Mouse (Mus musculus) forebrain, embryonic 14.5 days (tissue): ENCODE measurements around the gene Tfec. TPM values are rescaled to one million over a fixed set of nuclear protein-coding genes. Genes with fewer than 3 reads are reported as not detected.

ENCODE experiments used
- ATAC-seq: fragments of 200-750 bp; cut with Nextera tagmentation; 2 replicates; pipeline ENCODE4 v1.8.0; 2017; ENCODE audit warnings: mild to moderate bottlenecking, moderate library complexity
- DNase-seq: peaks from one replicate; pipeline ENCODE4 v3.0.0-alpha.2; 2015; ENCODE audit warnings: low spot score
- H3K27ac ChIP-seq: fragments of 300-500 bp; sonication (generic); 2 replicates; pipeline ENCODE4 v1.5.1; 2014; ENCODE audit warnings: low read depth, mild to moderate bottlenecking, control low read depth, low read length, moderate library complexity
- H3K27me3 ChIP-seq: fragments of 300-500 bp; sonication (generic); replicated peaks from 2 replicates; pipeline ENCODE4 v1.6.1; 2014; ENCODE audit warnings: low read length, control low read depth, mixed read lengths; ENCODE audit not compliant: control insufficient read depth, insufficient read depth
- H3K36me3 ChIP-seq: fragments of 300-500 bp; sonication (generic); 2 replicates; pipeline ENCODE4 v1.6.1; 2014; ENCODE audit warnings: low read length, control low read depth; ENCODE audit not compliant: control insufficient read depth, insufficient read depth
- H3K4me1 ChIP-seq: fragments of 300-500 bp; sonication (generic); 2 replicates; pipeline ENCODE4 v1.6.1; 2014; ENCODE audit warnings: antibody characterized with exemption, low read length, control low read depth; ENCODE audit not compliant: control insufficient read depth, insufficient read depth
- H3K4me2 ChIP-seq: fragments of 300-500 bp; sonication (generic); 2 replicates; pipeline ENCODE4 v1.6.1; 2014; ENCODE audit warnings: mild to moderate bottlenecking, control low read depth, low read length
- H3K4me3 ChIP-seq: fragments of 300-500 bp; sonication (generic); 2 replicates; pipeline ENCODE4 v1.5.1; 2014; ENCODE audit warnings: low read depth, low read length, control low read depth
- H3K9ac ChIP-seq: fragments of 300-500 bp; sonication (generic); 2 replicates; pipeline ENCODE4 v1.6.1; 2014; ENCODE audit warnings: mild to moderate bottlenecking, low read length, control low read depth, moderate library complexity
- H3K9me3 ChIP-seq: fragments of 300-500 bp; sonication (generic); replicated peaks from 2 replicates; pipeline ENCODE4 v1.6.1; 2016; ENCODE audit warnings: low read length, control low read depth, mixed read lengths; ENCODE audit not compliant: control insufficient read depth
- whole genome bisulfite sequencing: fragments of 180-500 bp; shearing (Covaris S2); extraction: QIAGEN DNeasy Blood & Tissue Kit; methylation state at CpG from one replicate; pipeline ENCODE4 v1.1.7; 2014; 5-methylcytosine and 5-hydroxymethylcytosine counted together
- polyA plus RNA-seq: library from polyadenylated mRNA; unstranded; fragments of >200 nt; fragmentation: Nextera tagmentation; extraction: Ambion mirVana; gene quantifications from 2 replicates; pipeline ENCODE4 v1.2.1, GENCODE M21; 2014

Tfec gene
- polyA plus RNA-seq, 1 experiment from 2014 or later, result 0.28 TPM

GRCm38 (mm10) chr6:16870067-16870466, 28.2 kb downstream of the Tfec start:
- Histone ChIP-seq H3K4me3 (no peak overlapping the region), H3K27me3 (no peaks in the 10 kb centered on the region), H3K9me3 (no peaks in the 10 kb centered on the region), H3K27ac (no peak overlapping the region), H3K9ac (no peak overlapping the region), H3K36me3 (no peaks in the 10 kb centered on the region), H3K4me2 (no peak overlapping the region), H3K4me1 (no peaks in the 10 kb centered on the region)
- whole genome bisulfite sequencing, result 54% methylated on average over 2 of the region's 2 CpGs
- DNase-seq (no peak), ATAC-seq (no peak)

GRCm38 (mm10) chr6:16868314-16868713, 29.9 kb downstream of the Tfec start:
- ATAC-seq (peak; percentile 80), DNase-seq (peak; percentile 59)
- 53% methylated on average over 2 of the region's 2 CpGs for WGBS
- H3K9me3 ChIP-seq, result no peaks in the 10 kb centered on the region
- no peak overlapping the region for H3K4me3 ChIP-seq
- H3K36me3 ChIP-seq, result no peaks in the 10 kb centered on the region
- H3K27me3 ChIP-seq, result no peaks in the 10 kb centered on the region
- H3K27ac ChIP-seq, result no peak overlapping the region
- no peaks in the 10 kb centered on the region for H3K4me1 ChIP-seq
- no peak overlapping the region for H3K4me2 ChIP-seq
- no peak overlapping the region for H3K9ac ChIP-seq

GRCm38 (mm10) chr6:16862753-16863508, 35.3 kb downstream of the Tfec start:
- no peak overlapping the region for H3K9ac ChIP-seq
- ATAC-seq (no peak), DNase-seq (no peak)
- H3K9me3 ChIP-seq, result no peaks in the 10 kb centered on the region
- no peak overlapping the region for H3K4me3 ChIP-seq
- H3K4me2 ChIP-seq, result no peak overlapping the region
- 93% methylated on average over 6 of the region's 6 CpGs for WGBS
- H3K27me3 ChIP-seq, result no peaks in the 10 kb centered on the region
- H3K36me3 ChIP-seq, result no peaks in the 10 kb centered on the region
- H3K27ac ChIP-seq, result no peak overlapping the region
- H3K4me1 ChIP-seq, result no peaks in the 10 kb centered on the region

- ATAC-seq (no peak), DNase-seq (no peak)
- H3K9me3 ChIP-seq, result no peaks in the 10 kb centered on the region
- no peaks in the 10 kb centered on the region for H3K4me1 ChIP-seq
- no peaks in the 10 kb centered on the region for H3K27me3 ChIP-seq
- WGBS, result 82% methylated on average over 3 of the region's 3 CpGs
- H3K4me2 ChIP-seq, result no peak overlapping the region
- no peak overlapping the region for H3K9ac ChIP-seq
- H3K4me3 ChIP-seq, result no peak overlapping the region
- H3K27ac ChIP-seq, result no peak overlapping the region
- H3K36me3 ChIP-seq, result no peaks in the 10 kb centered on the region
These were observed 36.2 kb downstream of the Tfec start for GRCm38 (mm10) chr6:16862050-16862449.

- DNase-seq (no peak), ATAC-seq (no peak)
- H3K4me3 ChIP-seq, result no peak overlapping the region
- no peaks in the 10 kb centered on the region for H3K4me1 ChIP-seq
- H3K4me2 ChIP-seq, result no peak overlapping the region
- H3K27me3 ChIP-seq, result no peaks in the 10 kb centered on the region
- H3K36me3 ChIP-seq, result no peaks in the 10 kb centered on the region
- no peak overlapping the region for H3K27ac ChIP-seq
- WGBS, result 89% methylated on average over 7 of the region's 7 CpGs
- no peak overlapping the region for H3K9ac ChIP-seq
- no peaks in the 10 kb centered on the region for H3K9me3 ChIP-seq
These were observed 42.2 kb downstream of the Tfec start for GRCm38 (mm10) chr6:16855879-16856545.

GRCm38 (mm10) chr6:16854977-16855376, 43.3 kb downstream of the Tfec start:
- no peaks in the 10 kb centered on the region for H3K36me3 ChIP-seq
- no peak overlapping the region for H3K9ac ChIP-seq
- DNase-seq (no peak), ATAC-seq (no peak)
- 81% methylated on average over 9 of the region's 9 CpGs for WGBS
- no peak overlapping the region for H3K4me2 ChIP-seq
- H3K9me3 ChIP-seq, result no peaks in the 10 kb centered on the region
- H3K27ac ChIP-seq, result no peak overlapping the region
- H3K27me3 ChIP-seq, result no peaks in the 10 kb centered on the region
- no peaks in the 10 kb centered on the region for H3K4me1 ChIP-seq
- no peak overlapping the region for H3K4me3 ChIP-seq

GRCm38 (mm10) chr6:16846521-16846920, 51.7 kb downstream of the Tfec start:
- no peaks in the 10 kb centered on the region for H3K9me3 ChIP-seq

GRCm38 (mm10) chr6:16835631-16836030, 62.6 kb downstream of the Tfec start:
- no peak for DNase-seq
- H3K4me3 ChIP-seq, result no peak overlapping the region
- H3K36me3 ChIP-seq, result no peaks in the 10 kb centered on the region
- no peak for ATAC-seq
- H3K4me1 ChIP-seq, result no peaks in the 10 kb centered on the region
- H3K27me3 ChIP-seq, result no peaks in the 10 kb centered on the region
- H3K9ac ChIP-seq, result no peak overlapping the region
- 87% methylated on average over 1 of the region's 1 CpGs for WGBS
- H3K4me2 ChIP-seq, result no peak overlapping the region
- H3K9me3 ChIP-seq, result no peaks in the 10 kb centered on the region
- H3K27ac ChIP-seq, result no peak overlapping the region

More at GRCm38 (mm10) chr6:16846521-16846920, 51.7 kb downstream of the Tfec start:
- 55% methylated on average over 7 of the region's 7 CpGs for WGBS
- no peaks in the 10 kb centered on the region for H3K36me3 ChIP-seq
- H3K27ac ChIP-seq, result no peak overlapping the region
- H3K4me1 ChIP-seq, result no peaks in the 10 kb centered on the region
- DNase-seq (no peak), ATAC-seq (no peak)
- H3K27me3 ChIP-seq, result no peaks in the 10 kb centered on the region
- H3K9ac ChIP-seq, result no peak overlapping the region
- no peak overlapping the region for H3K4me2 ChIP-seq
- no peak overlapping the region for H3K4me3 ChIP-seq

- no peak overlapping the region for H3K4me3 ChIP-seq
- no peaks in the 10 kb centered on the region for H3K9me3 ChIP-seq
- ATAC-seq (no peak), DNase-seq (peak; percentile 7)
- no peaks in the 10 kb centered on the region for H3K36me3 ChIP-seq
- no peak overlapping the region for H3K4me2 ChIP-seq
- no peak overlapping the region for H3K9ac ChIP-seq
- H3K27me3 ChIP-seq, result no peaks in the 10 kb centered on the region
- H3K27ac ChIP-seq, result no peak overlapping the region
- H3K4me1 ChIP-seq, result no peaks in the 10 kb centered on the region
These were observed 69.9 kb downstream of the Tfec start for GRCm38 (mm10) chr6:16828304-16828703.
